Mouse (Mus musculus) C2C12 (cell line): ENCODE measurements around the gene Nfib. TPM values are rescaled to one million over a fixed set of nuclear protein-coding genes. Genes with fewer than 3 reads are reported as not detected.

Source experiments
- H3K27me3 ChIP-seq: one replicate; pipeline ENCODE4 v1.6.1; 2011; ENCODE audit not compliant: control insufficient read depth, insufficient read depth, insufficient read length
- H3K36me3 ChIP-seq: one replicate; pipeline ENCODE4 v1.6.1; 2011; ENCODE audit not compliant: control insufficient read depth, insufficient read depth
- H3K4me3 ChIP-seq: one replicate; pipeline ENCODE4 v1.5.1; 2011; ENCODE audit warnings: mild to moderate bottlenecking, control low read depth; ENCODE audit not compliant: poor library complexity, insufficient read depth, severe bottlenecking
- H3K79me2 ChIP-seq: one replicate; pipeline ENCODE4 v1.6.1; 2011; ENCODE audit not compliant: control insufficient read depth, insufficient read depth
- H3K79me3 ChIP-seq: one replicate; pipeline ENCODE4 v1.6.1; 2011; ENCODE audit warnings: low read depth, control low read depth
- H3ac ChIP-seq: one replicate; pipeline ENCODE3; 2011; ENCODE audit warnings: low read depth; ENCODE audit not compliant: control insufficient read depth, insufficient read length
- CEBPB ChIP-seq: IDR thresholded peaks from one replicate; pipeline ENCODE4 v1.6.1; 2011; ENCODE audit warnings: low read depth, mild to moderate bottlenecking, control low read depth, moderate library complexity
- CTCF ChIP-seq: IDR thresholded peaks from one replicate; pipeline ENCODE4 v1.5.1; 2011; ENCODE audit not compliant: control insufficient read depth, insufficient read depth, insufficient read length
- FOSL1 ChIP-seq: IDR thresholded peaks from one replicate; pipeline ENCODE4 v1.8.0; 2011; ENCODE audit warnings: mild to moderate bottlenecking, low read length; ENCODE audit not compliant: poor library complexity, insufficient read depth, severe bottlenecking
- MAX ChIP-seq: IDR thresholded peaks from one replicate; pipeline ENCODE4 v1.6.1; 2011; ENCODE audit warnings: mild to moderate bottlenecking, control low read depth
- MYOD1 ChIP-seq: IDR thresholded peaks from one replicate; pipeline ENCODE4 v1.6.1; 2011; ENCODE audit warnings: low read depth; ENCODE audit not compliant: control insufficient read depth, insufficient read length
- MYOG ChIP-seq: IDR thresholded peaks from one replicate; pipeline ENCODE4 v1.6.1; 2011; ENCODE audit not compliant: control insufficient read depth, insufficient read length; ENCODE audit errors: extremely low read depth
- USF1 ChIP-seq: IDR thresholded peaks from one replicate; pipeline ENCODE4 v1.6.1; 2011; ENCODE audit warnings: low read depth, mild to moderate bottlenecking, control low read depth, moderate library complexity
- polyA plus RNA-seq: library from polyadenylated mRNA; unstranded; fragments of >200 nt; fragmentation: generic; extraction: Trizol; gene quantifications from one replicate; pipeline ENCODE4 v1.2.1, GENCODE M21; 2012; ENCODE audit warnings: missing spikeins

The Nfib gene
- polyA plus RNA-seq, 1 experiment: 5.1 TPM

DNA sequence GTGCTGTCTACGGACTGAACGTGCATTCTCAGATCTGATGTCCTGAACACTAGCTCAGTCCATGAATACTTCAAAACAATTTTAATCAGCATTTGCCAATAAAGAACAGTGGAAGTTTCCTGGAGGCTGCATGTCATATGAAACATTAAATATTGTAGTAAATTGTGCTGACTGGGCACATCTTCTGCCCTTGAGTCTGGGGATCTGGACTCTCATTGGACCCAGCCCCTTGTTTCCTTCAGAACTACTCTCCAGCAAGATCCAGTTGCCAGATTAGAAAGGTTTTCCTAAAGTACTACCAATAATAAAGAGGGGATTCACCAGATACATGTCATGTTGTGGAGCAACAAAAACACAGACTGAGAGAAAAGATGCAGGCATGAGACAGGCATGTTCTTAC is 243.9 kb downstream of the Nfib start:
- TF ChIP-seq CTCF (no peak), MAX (no peak)
- H3K36me3 ChIP-seq: no peaks in the 10 kb centered on the region
- no peaks in the 10 kb centered on the region for H3K27me3 ChIP-seq
- peaks cover 47% of the 10 kb centered on the region for H3K79me3 ChIP-seq
- peaks cover 99% of the 10 kb centered on the region for H3K79me2 ChIP-seq
- no peak overlapping the region for H3K4me3 ChIP-seq
- H3ac ChIP-seq: no peak overlapping the region

DNA sequence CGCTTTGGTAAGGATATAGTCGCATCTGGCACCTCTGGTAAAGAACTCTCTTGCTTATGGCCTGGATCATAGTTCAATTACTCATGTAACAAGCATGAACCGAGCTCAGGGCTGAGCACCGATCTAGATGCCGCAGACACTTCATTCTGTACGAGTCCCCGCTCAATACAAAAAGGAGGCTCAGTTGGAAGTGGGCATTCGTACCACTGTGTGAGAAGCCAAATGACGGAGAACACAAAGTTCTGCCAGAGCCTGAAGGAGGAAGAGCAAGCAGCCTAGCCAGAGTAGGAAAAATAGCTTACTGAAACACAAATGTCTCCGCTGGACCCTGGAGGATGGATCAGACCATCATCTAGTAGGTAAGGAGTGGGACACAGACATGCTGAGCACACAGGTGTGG is 246.7 kb downstream of the Nfib start:
- Histone ChIP-seq H3K36me3 (no peaks in the 10 kb centered on the region), H3K79me2 (peaks cover 96% of the 10 kb centered on the region), H3ac (no peak overlapping the region), H3K4me3 (no peak overlapping the region), H3K27me3 (no peaks in the 10 kb centered on the region), H3K79me3 (peaks cover 40% of the 10 kb centered on the region)
- TF ChIP-seq USF1 (no peak), CEBPB (no peak), MYOD1 (no peak), MYOG (no peak), CTCF (no peak), FOSL1 (no peak), MAX (no peak)

DNA sequence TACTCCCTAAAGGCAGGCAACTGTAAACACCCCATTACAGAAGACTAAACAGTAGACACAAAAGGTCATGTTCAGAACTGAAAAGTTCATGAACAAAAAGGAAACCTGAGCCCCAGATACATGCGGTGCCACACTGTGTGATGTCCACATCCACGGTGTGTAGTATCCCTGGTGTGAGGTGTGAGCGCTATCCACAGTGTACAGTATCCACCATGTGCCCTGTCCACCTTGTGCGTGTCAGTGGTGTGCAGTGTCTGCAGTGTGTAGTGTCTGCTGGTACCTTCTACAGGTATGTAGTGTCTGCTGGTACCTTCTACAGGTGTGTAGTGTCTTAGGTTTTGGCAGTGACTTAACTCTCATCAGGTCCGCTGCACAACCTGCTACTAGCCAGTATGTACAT is 248.6 kb downstream of the Nfib start:
- H3ac ChIP-seq: no peak overlapping the region
- H3K79me3 ChIP-seq: peaks cover 35% of the 10 kb centered on the region
- TF ChIP-seq CTCF: no peak
- TF ChIP-seq FOSL1: no peak
- TF ChIP-seq MYOD1: no peak
- no peak for TF ChIP-seq CEBPB
- TF ChIP-seq MAX: no peak
- TF ChIP-seq USF1: no peak
- no peak for TF ChIP-seq MYOG
- no peak overlapping the region for H3K4me3 ChIP-seq
- no peaks in the 10 kb centered on the region for H3K36me3 ChIP-seq
- H3K79me2 ChIP-seq: peaks cover 96% of the 10 kb centered on the region
- no peaks in the 10 kb centered on the region for H3K27me3 ChIP-seq

DNA sequence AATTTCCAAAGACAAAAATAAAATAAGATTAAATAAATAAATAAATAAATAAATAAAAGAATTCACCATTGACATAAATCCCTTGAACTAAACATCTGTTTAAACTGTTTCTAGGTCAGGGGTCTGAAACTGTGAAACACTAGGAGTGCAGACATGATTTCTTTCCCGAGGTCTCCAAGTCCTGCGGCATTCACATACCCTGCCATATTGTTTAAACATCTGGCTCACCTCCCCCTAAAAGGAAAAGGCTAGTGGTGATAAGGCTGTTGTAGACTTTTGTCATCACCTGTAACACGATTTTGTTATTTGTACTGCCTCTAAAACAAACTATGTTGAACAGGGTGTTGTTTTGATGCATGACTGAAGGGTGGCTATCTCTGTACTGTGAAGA is 249.2 kb downstream of the Nfib start:
- Histone ChIP-seq H3K27me3 (no peaks in the 10 kb centered on the region), H3K79me2 (peaks cover 96% of the 10 kb centered on the region), H3ac (no peak overlapping the region), H3K4me3 (no peak overlapping the region), H3K79me3 (peaks cover 38% of the 10 kb centered on the region), H3K36me3 (no peaks in the 10 kb centered on the region)
- TF ChIP-seq CEBPB (no peak), MAX (no peak), USF1 (no peak), FOSL1 (no peak), CTCF (no peak), MYOG (no peak), MYOD1 (no peak)

GRCm38 (mm10) chr4:82455617-82456322 is 249.8 kb downstream of the Nfib start:
- TF ChIP-seq CEBPB (no peak), MYOD1 (no peak), FOSL1 (no peak), USF1 (no peak), MAX (no peak), CTCF (no peak), MYOG (no peak)

GRCm38 (mm10) chr4:82454989-82455388 is 250.6 kb downstream of the Nfib start:
- no peaks in the 10 kb centered on the region for H3K36me3 ChIP-seq

More at GRCm38 (mm10) chr4:82455617-82456322, 249.8 kb downstream of the Nfib start:
- Histone ChIP-seq H3K79me2 (peaks cover 95% of the 10 kb centered on the region), H3K36me3 (no peaks in the 10 kb centered on the region), H3ac (no peak overlapping the region), H3K4me3 (no peak overlapping the region), H3K27me3 (no peaks in the 10 kb centered on the region), H3K79me3 (peaks cover 36% of the 10 kb centered on the region)

More at GRCm38 (mm10) chr4:82454989-82455388, 250.6 kb downstream of the Nfib start:
- Histone ChIP-seq H3K79me2 (peaks cover 89% of the 10 kb centered on the region), H3K27me3 (no peaks in the 10 kb centered on the region), H3K79me3 (peaks cover 30% of the 10 kb centered on the region), H3K4me3 (no peak overlapping the region), H3ac (no peak overlapping the region)
- TF ChIP-seq MYOG: no peak
- no peak for TF ChIP-seq FOSL1
- TF ChIP-seq CTCF: no peak
- TF ChIP-seq MAX: no peak
- no peak for TF ChIP-seq MYOD1
- no peak for TF ChIP-seq CEBPB
- TF ChIP-seq USF1: no peak
